Mouse (Mus musculus): ENCODE data around the gene Plch2.
"Not testable (repeated sequence)": the region's sequence is repeated elsewhere in the genome, so short reads cannot be mapped to it uniquely, and the experiment has no call there.

The Plch2 gene

DNA sequence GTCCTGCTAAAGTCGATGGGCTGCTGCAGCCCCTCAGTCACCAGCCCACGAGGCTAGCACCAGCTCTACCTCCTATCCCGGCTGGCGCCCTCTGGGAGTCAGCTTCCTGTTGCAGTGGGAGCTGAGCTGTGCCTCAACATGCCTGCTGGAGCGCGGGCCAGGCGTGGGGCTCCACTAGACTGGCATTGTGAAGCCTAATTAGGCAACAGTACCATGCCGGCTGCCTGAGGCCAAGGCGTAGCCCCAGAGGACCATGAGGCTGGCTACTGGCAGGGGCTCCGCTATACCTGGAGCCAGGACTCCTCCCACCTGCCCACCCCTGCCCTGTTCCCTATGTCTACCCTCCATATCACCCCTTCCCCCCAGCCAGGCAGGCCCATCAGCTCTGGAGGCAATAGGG, at the start of gene Plch2:
TSS of gene Plch2 (minus strand) at position 61 of the 400 bp plus-strand sequence.
- DNase-seq = no peak

DNA sequence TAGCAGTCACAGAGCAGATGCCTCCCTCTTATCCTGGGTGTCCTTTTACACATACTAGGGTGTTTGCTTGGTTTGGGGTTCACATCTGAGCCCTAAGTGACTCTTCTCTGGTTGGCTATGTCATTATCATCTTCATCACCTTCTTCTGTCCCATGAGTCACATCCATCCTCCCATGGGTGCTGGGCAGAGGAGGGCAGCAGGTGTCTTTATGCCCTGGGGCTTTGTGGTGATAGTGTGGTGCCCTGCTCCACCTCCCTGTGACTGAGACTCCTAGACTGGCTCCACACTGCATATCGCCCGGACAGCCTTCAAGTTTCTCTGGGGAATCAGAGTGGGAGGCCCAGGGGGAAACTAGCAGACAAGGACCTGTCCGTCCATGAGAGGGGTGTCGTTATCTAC, 42.0 kb upstream of the Plch2 start:
- no peak for DNase-seq

DNA sequence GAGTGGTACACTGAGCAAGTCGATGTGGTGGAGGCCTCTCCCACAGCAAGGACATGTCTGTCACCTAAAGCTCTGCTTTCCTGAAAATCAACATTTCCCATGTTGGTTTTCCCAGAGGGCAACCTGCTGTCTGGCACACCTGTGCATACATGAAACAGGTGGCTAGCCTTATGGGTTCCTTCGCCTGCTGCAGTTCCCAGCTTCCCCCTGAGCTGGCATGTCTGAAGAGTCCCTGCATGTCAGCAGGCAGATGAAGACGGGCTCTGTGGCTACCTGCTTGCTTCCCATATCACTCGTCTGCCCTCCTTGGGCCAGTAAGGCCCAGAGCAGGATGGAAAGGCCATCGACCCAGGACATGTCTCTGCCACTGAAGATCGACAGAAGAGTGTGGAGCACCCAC, 40.9 kb upstream of the Plch2 start:
- no peak for DNase-seq

DNA sequence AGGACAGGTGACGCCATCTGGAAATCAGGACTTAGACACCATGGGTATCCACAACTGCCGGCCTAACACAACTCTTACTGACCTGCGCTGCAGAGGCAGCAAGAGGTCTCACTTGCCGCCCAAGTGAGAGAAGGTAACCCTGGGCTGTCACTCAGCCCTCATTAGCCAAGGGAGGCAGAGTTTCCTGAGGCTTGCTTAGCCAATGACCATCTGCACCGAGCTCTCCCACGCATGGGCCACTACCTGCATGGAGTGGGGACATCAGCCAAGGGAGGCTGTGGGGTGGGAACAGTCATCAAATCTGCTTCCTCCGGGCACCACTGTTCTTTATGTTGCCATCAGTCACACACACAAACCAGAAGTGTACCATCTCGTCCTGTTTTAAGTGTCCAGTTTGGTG, 39.4 kb upstream of the Plch2 start:
- DNase-seq = no peak

DNA sequence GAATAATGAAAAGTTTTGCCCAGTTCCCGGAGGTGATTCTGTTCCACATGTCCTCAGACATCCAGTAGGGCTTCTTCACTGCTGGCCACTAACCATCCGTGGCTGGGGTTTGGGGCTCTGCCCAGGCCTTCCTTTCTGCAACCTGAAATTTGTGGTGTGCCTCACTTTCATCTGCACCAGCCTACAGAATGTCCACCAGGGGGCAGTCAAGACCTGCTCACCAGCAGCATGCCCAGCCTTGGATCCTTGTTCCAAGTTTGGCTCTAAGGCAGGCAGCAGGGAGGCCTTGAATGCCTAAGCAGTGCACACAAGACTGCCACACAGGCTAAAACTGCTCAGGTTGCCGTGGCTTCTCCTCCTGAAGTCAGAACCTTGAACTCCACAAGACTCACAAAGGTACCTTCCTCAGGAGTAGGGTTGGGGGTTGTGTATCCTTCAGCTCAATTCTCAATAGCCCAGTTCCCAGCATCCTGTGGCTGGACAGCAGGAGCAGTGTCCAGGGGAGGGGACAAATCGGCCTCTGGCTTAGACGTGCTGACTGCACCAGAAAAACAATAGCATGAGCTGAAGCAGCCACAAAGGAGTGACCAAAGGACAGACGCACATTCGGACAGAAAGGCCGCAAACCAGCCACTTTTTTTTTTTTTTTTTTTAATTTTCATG, 38.8 kb upstream of the Plch2 start:
- peak; percentile 84 for DNase-seq

DNA sequence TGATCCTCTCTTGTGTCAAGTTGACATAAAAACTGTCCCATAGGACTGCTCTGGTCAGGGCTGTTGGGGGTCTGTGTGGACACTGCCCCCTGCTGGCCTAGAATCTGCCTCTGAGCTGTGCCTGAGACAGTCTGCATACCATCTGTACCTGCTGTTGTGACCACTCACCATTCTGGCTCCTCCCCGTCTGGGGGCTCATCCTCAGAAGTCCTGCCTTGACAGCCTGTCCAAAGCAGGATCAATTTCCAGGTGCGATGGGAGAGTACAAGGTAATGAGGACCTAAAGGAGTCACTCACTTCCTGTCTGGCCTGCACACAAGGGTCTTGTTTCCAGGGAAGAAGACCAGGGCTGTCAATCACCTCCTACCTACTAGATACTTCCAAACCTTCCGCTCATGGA, 38.0 kb upstream of the Plch2 start:
- DNase-seq = peak; percentile 73

DNA sequence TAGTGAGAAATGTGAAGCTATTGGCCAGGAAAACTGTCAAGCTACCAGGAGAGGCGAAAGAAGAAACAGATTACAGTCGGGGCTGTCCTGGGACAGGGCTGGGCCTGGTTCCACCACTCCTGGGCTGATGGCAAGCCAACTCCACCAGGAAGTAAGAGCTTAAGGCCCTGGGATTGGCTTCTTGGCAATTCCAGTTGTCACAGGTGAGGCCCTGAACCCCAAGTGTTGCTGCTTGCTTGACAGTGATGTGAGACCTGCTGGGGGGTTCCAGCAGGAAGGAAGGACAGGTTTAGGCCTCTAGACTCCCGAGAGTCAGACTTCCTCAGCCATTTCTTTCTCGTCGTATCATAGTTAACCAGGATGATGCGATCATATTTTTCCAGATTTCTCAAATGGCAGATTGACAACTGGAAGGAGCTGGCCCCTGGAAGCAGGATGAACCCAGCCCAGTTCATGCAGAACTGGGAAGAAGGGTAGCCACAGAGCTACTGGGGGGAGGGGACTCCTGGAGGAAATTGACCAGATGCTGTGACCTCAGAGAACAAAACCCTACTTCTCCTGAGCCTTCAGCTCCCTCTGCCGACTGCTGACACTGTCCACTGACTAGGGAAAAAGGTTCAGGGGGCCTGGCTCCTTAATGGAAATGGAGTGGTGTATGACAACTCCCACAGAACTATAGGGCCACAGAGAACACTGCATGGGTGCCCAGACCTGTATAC, 37.0 kb upstream of the Plch2 start:
- no peak for DNase-seq

DNA sequence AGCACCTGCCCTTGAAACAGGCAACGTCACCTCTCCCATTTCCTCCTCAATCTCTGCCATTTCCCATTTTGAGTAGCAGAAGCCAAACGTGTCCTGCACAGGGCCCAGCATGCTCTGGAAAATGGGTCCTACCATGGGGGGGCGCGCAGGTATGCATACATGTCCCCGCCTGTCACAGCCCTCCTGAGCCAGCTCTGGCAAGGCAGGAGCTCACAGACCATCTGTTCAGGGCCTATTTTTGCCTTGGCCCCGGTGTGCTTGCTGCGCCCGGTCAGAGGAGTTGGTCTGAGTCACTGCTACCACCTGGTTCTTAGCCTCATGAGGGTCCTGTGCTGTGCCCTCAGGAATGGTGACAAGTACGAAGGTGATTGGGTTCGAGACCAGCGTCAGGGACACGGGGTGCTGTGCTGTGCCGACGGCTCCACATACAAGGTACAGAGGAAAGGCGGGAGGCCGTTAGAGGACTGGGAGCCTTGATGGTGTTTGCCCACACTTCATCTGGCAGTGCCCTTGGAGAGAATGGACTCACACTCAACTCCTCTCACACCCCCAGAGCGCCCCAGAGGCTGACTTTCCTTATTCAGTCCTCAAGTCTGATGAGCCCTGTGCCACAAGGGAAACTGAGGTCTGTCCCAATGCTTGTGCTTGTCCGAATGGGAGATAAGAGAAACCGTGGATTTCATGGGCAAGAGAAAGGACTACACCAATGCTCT, 36.3 kb upstream of the Plch2 start:
- DNase-seq = no peak

DNA sequence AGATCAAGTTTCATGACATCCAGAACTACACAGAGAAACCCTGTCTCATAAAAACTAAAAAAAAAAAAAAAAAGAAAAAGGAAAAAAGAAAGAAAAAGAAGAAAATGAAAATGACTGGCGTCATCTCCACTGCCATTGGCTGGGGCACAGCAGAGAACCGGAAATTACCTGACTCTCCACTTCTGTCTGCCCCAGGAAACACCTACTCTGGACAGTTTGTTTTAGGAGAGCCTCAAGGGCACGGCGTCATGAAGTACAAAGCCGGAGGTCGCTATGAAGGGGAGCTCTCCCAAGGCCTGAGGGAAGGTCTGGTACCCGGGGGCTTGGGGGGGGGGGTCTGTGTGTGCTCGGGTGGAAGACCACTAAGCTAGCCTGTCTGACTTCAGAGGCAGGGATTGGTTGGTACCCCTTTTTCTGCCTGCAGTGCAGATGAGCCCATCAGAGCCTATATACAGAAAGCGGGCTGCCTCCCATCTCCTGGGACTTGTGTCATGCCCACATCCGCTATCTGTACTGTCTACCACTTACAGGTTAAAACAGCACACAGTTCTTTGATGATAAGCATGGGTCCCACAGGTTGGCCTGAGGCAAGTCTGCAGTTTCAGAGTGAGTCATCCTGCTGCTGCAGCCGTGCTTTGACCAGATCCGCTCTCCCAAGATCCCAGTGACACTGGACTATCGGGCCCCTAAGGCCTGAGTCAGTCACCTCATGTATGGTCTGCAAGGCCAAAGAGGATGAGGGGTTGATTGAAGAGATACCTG, 34.3 kb upstream of the Plch2 start:
- no peak for DNase-seq

DNA sequence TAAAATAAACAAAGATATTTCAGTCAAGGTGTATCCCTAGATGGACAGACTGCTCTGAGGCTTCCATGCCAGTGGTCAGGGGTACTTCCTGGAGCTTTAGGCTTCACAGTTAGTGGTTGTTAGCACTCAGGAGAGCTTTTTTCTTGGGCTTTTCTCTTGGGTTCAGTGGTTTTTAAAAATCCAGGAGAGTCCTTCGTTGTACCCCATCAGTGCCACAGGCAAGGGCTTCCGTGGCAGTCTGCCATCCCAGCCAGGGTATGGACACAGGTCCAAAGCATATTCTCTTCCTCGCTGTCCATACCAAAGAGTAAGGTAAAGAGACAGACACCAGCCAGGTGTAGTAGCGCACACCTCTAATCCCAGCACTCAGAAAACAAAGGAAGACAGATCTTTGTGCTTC, 33.6 kb upstream of the Plch2 start:
- no peak for DNase-seq

DNA sequence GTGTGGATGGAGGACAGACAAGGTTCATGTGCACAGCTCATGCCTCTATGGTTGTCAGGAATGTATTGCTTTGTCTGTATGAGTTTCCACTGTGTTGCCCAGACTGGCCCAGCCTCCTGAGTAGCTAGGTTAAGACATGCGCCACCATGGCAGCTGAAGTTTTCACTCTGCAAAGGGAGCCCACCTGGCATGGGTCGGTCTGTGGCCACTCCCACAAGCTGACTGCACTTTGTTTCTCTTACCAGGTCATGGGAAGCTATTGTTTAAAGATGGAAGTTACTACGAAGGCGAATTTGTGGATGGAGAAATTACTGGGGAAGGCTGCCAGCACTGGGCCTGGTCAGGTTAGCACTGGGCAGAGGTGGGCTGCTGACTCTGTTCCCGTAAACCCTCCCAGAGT, 32.7 kb upstream of the Plch2 start:
- DNase-seq = no peak

DNA sequence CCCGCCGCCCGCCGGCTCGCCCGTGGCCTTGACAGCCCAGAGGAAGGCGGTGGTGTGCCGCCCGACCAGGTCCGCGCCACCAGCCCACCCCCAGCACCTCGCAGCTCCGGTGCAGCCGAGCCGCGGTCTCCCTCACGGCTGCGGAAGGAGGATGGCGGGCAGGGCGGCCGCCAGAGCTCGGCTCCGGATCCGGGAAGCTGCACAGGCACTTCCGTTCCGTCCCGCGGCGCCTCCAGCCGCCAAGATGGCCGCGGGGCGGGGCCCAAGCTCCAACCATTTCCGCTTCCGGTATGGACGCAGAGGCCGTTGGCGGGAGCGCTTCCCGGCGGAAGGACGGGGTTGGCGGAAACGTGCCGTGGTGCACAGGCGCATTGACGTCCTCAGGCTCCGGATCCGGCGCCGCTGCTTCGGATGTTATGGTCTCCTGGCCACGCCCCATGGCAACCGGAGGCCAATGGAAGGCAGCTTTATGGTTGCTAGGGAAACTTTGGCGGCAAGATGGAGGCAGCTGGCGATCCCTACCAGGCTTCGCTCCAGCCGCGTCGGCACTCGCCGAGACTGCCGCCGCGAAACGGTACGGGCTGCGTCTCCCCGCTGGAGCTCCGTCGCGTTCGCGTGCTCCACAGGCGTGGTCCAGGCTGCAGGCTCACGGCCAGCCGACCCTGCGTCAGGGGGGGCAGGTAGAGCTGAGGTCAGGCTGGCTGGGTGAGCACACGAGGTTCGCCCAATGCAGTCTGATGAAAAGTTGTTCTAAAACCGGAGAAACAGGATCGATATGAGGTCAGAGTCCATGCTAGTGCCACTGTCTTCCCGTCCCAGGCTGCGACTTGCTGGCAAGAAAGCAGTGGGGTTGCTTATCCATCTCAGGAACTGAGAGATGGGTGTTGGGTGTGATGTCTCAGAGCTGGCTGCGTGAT, 29.8 kb upstream of the Plch2 start, which contains the start of the genes Rer1 and Morn1:
TSS of gene Rer1 (minus strand) at position 275 of the 917 bp plus-strand sequence.
TSS of gene Morn1 (plus strand) at position 470 of the 917 bp plus-strand sequence.
- peak; percentile 99 for DNase-seq

DNA sequence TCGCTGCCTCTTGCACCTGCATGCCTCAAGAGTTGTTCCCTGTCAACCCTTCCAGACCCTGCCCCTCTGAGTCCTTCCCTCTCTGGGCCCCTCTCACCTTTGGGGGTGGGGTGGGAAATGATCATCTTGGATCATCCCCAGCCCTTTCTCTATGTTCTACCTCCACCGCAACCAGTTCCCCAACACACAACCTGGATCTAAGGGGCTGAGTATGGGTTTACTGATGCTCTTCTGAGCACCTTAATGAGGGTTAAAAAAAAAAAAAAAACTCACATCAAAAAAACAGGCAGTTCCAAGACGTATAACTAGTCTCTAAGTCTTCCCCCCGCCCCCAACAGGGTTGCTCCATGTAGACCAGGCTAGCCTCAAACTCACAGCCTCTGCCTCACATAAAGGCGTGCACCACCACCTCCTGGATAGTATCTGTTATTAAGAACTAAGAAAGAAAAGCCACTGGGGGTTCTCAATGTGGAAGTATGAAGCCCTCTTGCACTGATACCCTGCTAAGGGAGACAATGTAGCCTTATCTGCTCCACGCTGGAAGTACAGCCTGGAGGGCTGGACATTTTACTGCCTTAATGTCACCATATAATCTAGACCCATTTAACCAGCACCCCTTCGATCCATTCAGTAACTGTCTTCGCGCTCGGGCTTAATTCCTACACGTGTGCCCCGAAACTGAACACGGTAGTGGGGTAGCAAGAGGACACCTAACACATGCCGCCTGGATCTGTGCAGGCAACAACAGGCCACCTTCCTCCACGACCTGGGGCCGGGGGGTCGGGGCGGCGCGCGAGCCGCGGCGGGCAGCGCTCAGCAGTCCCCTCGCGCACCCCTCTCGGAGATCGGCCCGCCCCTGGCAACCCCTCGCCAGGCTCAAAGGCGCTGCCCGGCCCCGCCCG, 28.9 kb upstream of the Plch2 start:
- DNase-seq = peak; percentile 37

DNA sequence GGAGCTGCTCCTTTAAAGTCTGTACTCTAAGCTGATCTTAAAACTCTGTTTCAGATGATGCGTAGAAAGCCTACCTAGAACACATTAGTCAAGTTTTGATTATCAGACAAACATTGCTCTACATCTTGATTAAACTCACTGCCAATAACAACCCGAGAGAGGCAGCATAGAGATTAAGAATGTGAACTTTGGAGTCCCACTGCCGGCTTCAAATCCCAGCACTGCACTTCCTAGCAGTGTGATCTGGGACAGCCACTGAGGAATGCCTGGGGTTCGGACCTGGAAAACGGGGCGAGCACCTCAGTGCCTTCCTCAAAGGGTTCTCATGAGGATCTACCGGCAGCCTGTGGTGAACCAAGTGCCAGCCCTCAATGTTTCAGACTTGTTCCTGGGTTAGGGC, 27.8 kb upstream of the Plch2 start:
- no peak for DNase-seq

DNA sequence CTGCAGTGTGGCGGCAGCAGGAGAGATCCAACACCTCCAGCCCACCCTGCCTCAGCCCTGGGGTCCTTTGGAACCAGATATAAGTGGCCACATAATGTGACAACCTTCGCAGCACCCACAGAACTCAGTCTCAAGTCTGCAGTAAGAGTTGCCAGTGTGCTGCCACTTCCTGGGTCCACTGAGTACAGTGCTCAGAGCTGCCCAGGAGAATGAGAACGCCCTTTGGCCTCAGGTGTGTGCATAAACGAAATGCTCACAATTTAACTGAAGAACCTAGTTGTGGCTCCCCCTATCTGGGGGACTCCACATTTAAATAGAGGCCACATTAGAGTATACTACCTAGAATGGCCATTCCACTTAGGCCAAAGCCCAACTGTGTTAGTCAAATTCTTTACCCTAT, 27.0 kb upstream of the Plch2 start:
- no peak for DNase-seq

DNA sequence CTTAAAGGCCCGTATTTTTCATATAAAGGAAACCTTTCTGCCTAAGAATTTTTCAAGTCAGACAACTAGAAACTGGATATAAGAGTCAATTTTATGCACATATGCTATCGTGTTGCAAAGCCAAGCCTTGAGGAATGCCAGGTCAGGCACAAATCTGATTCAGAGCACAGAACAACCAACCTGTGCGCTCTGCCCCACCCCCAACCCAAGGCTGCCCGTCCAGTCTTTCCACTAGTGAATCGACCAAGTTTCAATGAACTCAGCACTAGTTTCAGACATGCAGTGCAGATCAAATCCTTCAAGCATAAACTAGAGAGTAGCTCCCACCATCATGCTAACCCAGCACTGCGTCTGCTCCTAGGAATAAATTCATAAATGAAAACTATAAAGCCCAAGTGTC, 23.1 kb upstream of the Plch2 start:
- DNase-seq = no peak

DNA sequence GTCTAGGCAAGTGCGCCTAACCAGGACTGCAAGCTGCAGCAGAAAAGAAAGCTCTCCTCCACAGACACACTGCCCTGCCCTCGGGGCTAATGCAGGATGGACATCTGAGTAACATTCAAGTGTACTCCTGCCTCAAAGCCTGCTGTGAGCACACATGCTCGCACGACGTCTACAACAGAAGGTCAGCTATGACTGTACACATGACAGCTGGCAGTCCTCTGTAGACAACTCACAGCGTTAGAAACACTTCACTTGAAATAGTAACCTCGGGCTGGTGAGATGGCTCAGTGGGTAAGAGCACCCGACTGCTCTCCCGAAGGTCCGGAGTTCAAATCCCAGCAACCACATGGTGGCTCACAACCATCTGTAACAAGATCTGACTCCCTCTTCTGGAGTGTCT, 22.2 kb upstream of the Plch2 start:
- DNase-seq = not testable (repeated sequence)

DNA sequence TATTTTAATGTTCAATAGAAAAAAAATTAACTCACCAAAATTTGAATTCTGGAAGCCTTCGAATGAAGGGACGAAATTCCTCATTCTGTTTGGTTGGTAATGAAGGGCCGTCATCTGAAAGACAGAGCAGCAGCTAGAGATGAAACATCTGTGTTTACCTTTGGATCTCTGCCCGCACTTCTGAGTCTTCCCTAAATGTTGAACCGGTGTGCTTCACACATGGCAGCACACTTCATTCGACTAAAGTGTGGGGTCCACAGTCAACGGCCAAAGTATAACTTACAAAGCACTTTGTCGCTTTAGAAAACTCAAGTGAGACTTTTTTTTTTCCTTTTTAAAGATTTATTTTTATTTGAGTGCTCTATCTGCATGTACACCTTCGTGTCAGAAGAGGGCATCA, 20.1 kb upstream of the Plch2 start:
- no peak for DNase-seq

DNA sequence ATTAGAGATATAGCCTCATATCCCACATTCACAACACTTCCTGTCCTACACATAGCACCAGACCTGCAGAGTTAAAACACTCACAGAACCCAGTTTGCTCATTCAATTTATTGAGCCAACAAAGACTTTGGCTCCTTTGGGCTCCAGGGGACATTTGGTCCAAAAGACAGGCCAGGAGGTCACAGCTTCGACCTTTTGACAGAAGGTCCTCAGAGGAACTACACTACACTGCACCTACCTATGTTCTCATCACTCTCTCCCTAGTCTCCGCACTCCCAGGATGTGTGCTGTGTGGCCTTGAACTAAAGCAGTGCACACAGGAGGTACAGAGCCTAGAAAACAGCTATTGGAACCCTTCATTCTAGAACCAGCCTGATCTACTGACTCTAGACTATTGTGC, 19.2 kb upstream of the Plch2 start:
- DNase-seq = no peak

DNA sequence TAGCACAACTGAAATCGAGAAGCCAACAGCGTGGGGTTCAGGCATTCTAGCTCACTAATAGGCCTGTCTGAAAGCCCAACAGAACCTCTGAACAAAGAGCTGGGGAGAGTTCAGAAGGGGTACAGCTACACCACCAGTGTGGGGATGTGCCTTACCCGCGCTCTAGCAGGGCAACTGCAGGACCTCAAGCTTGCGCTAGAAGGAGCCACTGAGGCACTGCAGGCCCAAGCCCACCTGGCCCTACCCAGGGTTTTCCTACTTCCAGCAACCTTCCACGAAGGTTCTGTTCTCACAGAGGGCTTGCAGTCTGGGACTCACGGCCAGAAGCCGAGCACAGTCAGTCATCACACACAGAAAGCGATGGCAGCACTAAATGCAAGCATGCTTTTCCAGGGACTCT, 18.6 kb upstream of the Plch2 start:
- no peak for DNase-seq

DNA sequence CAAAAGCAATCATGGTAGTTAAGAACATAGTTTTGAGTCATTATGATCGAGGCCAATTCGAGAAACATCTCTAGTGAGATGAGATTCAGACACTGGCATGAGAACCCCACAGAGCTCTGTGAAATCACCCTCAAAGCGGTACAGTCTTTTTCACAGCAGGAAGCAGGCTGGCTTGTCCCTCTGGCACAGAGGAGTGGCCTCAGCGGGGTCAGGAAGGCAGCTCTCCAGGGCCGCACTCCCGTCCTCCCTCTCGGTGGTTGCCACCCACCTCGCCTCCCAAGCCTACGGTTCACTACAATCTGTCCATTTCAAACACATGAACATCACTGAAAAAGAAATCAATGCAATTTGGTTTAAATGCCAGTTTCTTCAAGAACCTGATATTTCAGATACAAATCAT, 17.8 kb upstream of the Plch2 start:
- no peak for DNase-seq

Data from thymus, postnatal 14 days (tissue).